Mouse (Mus musculus) left cerebral cortex, adult 2 months (tissue): ENCODE data around the gene Pop7. TPM values are rescaled to one million over a fixed set of nuclear protein-coding genes. Genes with fewer than 3 reads are reported as not detected.

Source experiments
- DNase-seq, 2 experiments: peaks; one replicate each; pipeline ENCODE4 v3.0.0; 2021 to 2022; ENCODE audit warnings: low spot score in 2 of 2, mixed read lengths in 1 of 2; ENCODE audit errors: extremely low spot score in 1 of 2
- H3K27ac ChIP-seq: fragments of 200-600 bp; 2 replicates; pipeline ENCODE4 v1.8.1; 2022
- H3K4me3 ChIP-seq: fragments of 200-600 bp; 2 replicates; pipeline ENCODE4 v1.8.1; 2022
- CTCF ChIP-seq: fragments of 200-600 bp; IDR thresholded peaks from 2 replicates; pipeline ENCODE4 v1.8.1; 2022; ENCODE audit warnings: antibody characterized with exemption, mild to moderate bottlenecking, moderate library complexity
- intact Hi-C: fragments of 180-260 bp; cut with DNase I; formaldehyde crosslinking; loops from one replicate; pipeline ENCODE4 v1.15.1; 2025
- long read RNA-seq, 2 experiments: library from polyadenylated mRNA; stranded (forward); transcript quantifications; one replicate each; pipeline ENCODE4 v2.0.0; 2021; ENCODE audit warnings: borderline mapping rate in 2 of 2
- total RNA-seq, 2 experiments: library from RNA; stranded (reverse); gene quantifications; 2 replicates each; pipeline ENCODE4 v1.2.3; 2021

Gene Pop7
- 10 to 100 TPM; 30.4 to 35.9 TPM for total RNA-seq
- long read RNA-seq, experiment 1, transcript Pop7-202 (1 exons, 988 nt), result minor isoform, 6 of 17 reads
- long read RNA-seq, experiment 1, transcript Pop7-201 (2 exons, 881 nt), result major isoform, 11 of 17 reads
- long read RNA-seq, experiment 1, partial matches to known transcripts, result 0 of 17 reads
- long read RNA-seq, experiment 1, other reads (novel, unspliced or antisense), result 0 of 17 reads
- long read RNA-seq, experiment 2, transcript Pop7-201 (2 exons, 881 nt), result major isoform, 7 of 9 reads
- long read RNA-seq, experiment 2, partial matches to known transcripts, result 0 of 9 reads
- long read RNA-seq, experiment 2, other reads (novel, unspliced or antisense), result 0 of 9 reads

DNA sequence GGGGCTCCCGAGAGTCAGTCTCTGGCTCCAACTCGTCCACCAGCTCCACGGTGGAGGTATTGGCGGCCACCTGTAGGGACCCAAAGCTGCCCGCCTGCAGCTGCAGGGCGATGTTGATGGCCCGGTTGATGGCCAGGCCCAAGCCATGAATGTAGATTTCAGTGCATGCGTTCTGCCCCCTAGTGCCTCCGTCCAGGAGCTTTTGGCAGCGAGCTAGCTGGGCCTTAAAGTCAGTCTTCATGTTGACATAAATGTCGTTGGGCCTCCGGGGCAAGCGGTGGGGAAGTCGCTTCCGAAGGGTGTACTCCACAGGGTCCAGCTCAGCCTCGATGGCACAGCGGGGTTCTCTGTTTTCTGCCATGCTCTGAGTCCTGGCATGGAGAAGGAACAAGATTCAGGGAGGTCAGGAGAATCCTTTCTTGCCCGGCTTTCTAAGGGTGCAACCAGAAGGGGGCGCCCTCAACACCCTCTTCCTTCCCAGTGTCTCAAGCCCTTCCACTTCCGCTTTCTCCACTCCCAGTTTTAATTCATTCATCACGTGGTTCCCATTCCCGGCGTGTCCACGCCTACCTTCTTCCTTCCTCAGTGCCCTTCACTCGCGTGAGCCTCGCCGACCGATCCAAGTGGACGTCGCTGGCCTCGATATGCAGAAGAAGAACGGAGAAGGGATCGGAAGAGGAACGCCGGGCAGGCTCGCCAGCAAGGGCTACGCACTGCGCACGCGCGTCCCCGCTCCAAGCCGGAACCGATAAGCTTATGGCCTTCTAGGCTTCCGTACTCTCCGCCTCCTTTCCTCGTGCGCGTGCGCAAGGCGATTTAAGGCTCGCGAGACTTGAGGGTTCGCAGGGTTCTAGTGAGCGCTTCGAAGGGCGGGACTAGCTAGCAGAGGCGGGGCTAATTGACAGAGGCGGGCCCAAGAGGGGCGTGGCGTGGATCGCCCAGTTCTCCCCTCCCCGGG, at the start of gene Pop7:
Pop7 (minus strand) TSS at position 810 of the 958 bp plus-strand sequence.
- Histone ChIP-seq H3K27ac (peak within 1 kb of the TSS; percentile 100), H3K4me3 (peak within 1 kb of the TSS; percentile 90)
- peak; percentile 94 for TF ChIP-seq CTCF
- DNase-seq, result peak; percentile 100
- intact Hi-C loops, result loop anchor here (1.0 to 2.0 kb wide), 3 partner anchors 21 to 195 kb away; partner anchors contain the start of gene Srrt

DNA sequence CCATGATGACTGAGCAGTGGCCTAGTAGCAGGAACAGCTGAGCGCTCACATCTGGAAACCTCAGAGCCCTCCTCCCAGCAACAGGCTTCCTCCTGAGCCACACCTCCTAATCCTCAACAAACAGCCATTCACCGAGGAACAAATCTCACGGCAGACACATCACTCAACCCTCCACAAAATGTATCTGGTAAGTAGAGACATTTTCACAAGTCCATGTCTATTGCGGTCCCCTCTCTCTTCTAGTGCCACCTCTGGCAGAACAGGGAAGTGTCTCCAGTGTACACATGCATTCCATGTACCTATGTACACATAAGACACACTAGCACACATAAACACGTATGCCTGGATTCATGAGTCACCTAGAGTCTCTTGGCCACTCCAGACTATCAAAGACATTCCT, 48.8 kb upstream of the Pop7 start:
- peak; percentile 48 for TF ChIP-seq CTCF
- intact Hi-C loops, result no loop called here
- no peak overlapping the region for H3K4me3 ChIP-seq
- H3K27ac ChIP-seq, result no peak overlapping the region
- DNase-seq, result no peak

DNA sequence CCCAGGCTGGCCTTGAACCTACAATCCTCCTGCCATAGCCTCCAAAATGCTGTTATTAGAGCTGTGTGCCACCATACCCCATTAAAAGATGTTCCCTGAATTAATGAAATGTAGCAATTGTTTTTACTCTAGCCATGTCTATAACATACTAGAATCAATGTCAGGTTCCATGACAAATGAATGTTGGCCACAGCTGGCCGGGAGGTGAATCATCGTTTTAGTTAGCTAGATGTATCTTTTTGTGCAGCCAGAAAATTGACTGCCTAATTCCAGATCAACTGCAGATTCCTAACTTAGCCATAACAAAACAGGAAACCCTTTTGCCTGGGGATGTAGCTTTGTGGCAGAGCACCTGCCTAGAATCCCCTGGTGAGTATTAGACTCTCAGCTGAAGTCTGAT, 47.5 kb upstream of the Pop7 start:
- Histone ChIP-seq H3K4me3 (no peak overlapping the region), H3K27ac (no peak overlapping the region)
- TF ChIP-seq CTCF, result no peak
- no peak for DNase-seq
- intact Hi-C loops, result no loop called here

DNA sequence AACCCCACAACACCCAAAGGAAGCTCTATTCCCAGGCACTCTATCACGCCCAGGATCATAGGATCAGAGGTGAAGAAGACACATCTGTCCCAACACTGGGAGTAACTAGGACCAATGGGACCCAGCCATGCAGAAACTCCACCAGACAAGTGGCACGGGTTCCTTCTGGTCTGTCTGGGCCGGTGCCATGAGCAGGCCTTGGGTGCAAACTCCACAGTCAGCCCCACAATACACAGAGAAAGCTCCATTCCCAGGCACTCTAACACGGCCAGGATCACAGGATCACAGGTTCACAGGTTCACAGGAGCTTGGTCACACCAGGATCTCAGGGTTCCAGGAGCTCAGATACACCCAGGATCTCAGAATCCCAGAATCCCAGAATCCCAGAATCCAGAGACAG, 43.3 kb upstream of the Pop7 start:
- intact Hi-C loops, result no loop called here
- Histone ChIP-seq H3K27ac (no peak overlapping the region), H3K4me3 (no peak overlapping the region)
- no peak for DNase-seq
- TF ChIP-seq CTCF, result no peak

DNA sequence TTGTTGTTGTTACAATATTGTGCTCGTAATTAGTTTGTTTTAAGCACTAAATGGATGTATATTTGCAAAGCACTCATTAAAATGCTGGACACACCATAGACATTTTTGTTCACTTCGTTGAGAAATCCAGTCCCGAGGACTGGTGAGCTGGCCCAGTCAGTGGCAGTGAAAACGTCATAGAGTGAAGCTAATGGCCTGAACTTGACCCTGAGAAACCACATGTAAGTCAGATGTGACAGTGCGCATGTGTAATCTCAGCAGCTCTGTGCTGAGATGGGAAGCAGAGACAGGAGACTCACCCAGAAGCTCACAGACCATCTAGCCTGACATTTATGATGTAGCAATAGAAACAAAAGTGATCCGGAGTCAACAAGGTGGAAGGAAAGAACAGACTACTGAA, 42.6 kb upstream of the Pop7 start:
- no peak for TF ChIP-seq CTCF
- no peak overlapping the region for H3K4me3 ChIP-seq
- no peak for DNase-seq
- H3K27ac ChIP-seq, result no peak overlapping the region
- intact Hi-C loops, result no loop called here

DNA sequence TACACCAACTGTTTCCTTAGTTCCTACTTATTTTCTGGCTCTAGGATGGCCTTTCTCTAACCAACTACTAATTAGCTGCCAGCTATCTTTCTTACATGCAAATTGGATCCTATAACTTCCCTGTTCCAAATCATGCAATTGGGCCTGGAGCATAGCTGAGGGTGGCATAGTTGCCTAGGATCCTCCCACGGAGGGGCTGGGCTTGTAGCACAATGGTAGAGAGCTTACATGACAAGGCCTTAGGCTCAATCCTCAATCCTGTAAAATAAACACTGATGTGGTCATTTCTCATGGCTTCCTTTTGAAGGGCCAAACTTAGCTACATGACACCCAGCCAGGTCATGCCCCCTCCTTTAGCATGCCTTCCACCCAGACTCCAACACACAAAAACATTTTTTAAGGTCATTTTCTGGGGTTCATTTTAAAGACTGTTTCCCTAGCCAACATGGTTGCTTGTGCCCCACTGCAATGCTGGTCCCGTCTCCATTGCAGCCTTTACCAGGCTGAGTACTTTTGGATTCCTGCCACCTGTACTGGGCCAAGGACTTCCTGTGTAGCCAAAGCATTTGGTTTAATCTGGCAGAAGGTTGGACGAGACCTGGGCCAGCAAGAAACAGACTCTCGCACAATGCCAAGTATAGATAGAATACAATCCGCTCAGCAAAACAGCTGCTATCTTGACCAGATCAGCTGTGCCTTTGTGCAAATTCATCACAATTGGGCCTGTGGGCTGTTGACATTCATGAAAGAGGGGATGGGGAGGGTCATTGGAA, 39.6 kb upstream of the Pop7 start:
- no peak overlapping the region for H3K4me3 ChIP-seq
- H3K27ac ChIP-seq, result no peak overlapping the region
- no peak for TF ChIP-seq CTCF
- intact Hi-C loops, result no loop called here
- DNase-seq, result no peak

DNA sequence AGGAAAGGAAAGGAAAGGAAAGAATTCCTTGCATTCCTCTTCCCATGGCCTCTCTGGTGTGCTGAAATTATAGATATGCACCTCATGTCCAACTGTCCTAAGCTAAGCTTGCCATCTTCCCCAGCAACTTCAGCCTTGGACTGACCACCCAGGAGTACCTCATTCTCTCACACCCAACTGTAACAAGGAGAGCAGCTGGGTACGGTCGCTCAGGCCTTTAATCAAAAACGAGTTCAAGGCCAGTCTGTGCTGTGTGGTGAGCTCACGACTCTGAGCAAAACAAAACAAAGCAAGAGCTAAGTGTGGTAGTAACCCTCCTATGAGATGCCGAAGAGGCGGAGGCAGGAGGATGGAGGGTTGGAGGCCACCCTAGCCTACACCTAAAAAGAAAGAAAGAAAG, 38.7 kb upstream of the Pop7 start:
- no peak for TF ChIP-seq CTCF
- no peak for DNase-seq
- Histone ChIP-seq H3K27ac (no peak overlapping the region), H3K4me3 (no peak overlapping the region)
- intact Hi-C loops, result no loop called here

DNA sequence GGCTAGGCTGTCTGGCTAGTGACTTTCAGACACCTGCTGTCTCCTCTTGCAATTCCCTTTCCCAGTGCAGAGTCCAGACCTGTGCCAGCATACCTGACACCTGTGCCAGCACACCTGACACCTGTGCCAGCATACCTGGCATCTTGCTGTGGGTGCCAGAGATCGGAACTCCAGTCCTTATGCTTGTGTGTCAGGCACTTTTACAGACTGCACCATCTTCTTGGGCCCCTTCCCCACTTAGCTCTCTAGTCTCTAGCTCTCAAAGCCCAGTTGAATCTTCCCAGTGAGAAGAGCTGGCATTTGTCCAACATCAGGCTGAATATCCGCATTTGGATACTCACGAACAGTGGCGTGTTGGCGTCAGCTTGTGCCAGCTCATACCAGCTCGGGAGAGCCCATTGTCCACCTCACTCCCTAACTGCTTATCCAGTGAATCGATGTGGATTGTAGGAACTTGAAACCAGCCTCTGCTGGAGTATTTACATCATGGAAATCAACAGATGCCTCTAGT, 37.0 kb upstream of the Pop7 start:
- Histone ChIP-seq H3K4me3 (no peak overlapping the region), H3K27ac (no peak overlapping the region)
- no peak for DNase-seq
- no peak for TF ChIP-seq CTCF
- intact Hi-C loops, result no loop called here

DNA sequence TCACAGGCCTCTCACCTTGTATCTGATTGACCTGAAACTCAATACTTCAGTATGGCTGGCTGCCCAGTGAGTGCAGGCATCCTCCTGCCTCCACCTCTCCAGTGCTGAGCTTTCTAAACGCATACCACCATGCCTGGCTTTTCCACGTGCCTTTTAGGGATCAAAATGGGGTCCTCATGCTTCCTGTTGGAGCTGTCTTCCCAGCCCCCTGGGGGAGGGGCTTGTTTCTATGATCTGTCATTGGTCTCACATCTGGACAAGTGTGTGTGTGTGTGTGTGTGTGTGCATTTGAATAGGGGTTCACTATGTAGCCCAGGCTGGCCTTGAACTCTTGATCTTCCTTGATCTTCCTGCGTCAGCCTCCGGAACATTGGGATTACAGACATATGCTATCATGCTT, 35.1 kb upstream of the Pop7 start:
- no peak overlapping the region for H3K4me3 ChIP-seq
- intact Hi-C loops, result no loop called here
- no peak for DNase-seq
- TF ChIP-seq CTCF, result no peak
- no peak overlapping the region for H3K27ac ChIP-seq

DNA sequence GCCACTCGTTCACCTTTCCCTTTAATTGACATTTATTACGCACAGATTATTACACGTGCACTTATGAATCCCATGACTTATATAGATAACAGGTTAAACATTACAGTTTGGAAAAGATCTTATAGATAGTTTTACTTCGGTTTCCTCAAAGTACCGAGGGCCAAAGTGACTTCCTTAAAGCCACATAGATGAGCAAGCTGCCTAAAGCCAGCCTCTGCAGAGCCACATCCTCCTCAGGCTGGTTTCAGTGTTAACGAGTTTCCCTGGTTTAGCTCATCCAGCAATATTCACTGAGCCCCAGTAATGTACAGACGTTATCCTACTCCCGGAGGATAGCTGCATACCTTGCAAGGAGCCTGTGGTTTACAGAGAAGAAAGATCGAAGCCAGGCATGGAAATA, 33.0 kb upstream of the Pop7 start:
- intact Hi-C loops, result no loop called here
- no peak for TF ChIP-seq CTCF
- DNase-seq, result no peak

DNA sequence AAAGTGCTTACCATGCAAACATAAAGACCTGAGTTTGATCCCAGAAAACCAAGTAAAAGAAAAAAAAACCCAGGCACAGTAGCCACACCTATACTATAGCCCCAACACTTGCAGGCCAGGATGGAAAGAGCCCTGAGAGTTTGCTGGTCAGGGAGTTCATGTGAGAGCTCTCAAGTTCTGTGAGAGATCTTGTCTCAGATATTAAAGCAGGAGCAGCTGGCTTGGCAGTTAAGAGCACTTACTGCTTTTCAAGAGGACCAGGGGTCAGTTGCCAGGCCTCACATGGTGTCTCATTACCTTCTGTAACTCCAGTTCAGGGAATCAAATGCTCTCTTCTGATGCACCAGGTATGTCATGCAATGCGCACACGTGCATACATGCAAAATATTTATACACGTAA, 32.4 kb upstream of the Pop7 start:
- H3K27ac ChIP-seq, result no peak overlapping the region
- H3K4me3 ChIP-seq, result no peak overlapping the region
- TF ChIP-seq CTCF, result no peak
- DNase-seq, result no peak
- intact Hi-C loops, result loop anchor here (5.0 kb wide), 2 partner anchors 213 to 633 kb away; partner anchors contain the start of gene Tsc22d4

More for the DNA sequence above, 33.0 kb upstream of the Pop7 start:
- no peak overlapping the region for H3K4me3 ChIP-seq
- H3K27ac ChIP-seq, result no peak overlapping the region
